Mouse (Mus musculus) kidney, postnatal 36 days (tissue): ENCODE measurements around the gene Bola1.

Experiments used
- DNase-seq, 2 experiments: peaks; one replicate each; pipeline ENCODE4 v3.0.0; 2021 to 2022; ENCODE audit warnings: mixed read lengths in 2 of 2

Gene Bola1

DNA sequence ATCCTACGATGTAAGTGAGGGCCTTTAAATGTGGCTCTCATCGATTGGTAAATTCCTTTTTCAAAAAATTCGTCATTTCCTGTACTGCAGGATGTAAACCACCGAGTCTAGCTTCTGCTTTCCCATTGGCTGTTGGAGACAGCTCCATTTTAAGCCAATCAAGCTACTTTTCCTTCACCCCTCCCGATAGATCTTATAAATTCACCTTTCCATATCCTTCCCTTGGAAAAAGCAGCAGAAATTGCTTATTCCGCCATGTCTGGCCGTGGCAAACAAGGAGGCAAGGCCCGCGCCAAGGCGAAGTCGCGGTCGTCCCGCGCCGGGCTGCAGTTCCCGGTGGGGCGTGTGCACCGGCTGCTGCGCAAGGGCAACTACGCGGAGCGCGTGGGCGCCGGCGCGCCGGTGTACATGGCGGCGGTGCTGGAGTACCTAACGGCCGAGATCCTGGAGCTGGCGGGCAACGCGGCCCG, at the start of gene Bola1, which contains the start of gene Hist2h2ab:
Gene Bola1 (minus strand): TSS at position 49 of the 470 bp plus-strand sequence.
Gene Hist2h2ab (plus strand): TSS at position 205 of the 470 bp plus-strand sequence.
- DNase-seq, result peak; percentile 75 to 89

DNA sequence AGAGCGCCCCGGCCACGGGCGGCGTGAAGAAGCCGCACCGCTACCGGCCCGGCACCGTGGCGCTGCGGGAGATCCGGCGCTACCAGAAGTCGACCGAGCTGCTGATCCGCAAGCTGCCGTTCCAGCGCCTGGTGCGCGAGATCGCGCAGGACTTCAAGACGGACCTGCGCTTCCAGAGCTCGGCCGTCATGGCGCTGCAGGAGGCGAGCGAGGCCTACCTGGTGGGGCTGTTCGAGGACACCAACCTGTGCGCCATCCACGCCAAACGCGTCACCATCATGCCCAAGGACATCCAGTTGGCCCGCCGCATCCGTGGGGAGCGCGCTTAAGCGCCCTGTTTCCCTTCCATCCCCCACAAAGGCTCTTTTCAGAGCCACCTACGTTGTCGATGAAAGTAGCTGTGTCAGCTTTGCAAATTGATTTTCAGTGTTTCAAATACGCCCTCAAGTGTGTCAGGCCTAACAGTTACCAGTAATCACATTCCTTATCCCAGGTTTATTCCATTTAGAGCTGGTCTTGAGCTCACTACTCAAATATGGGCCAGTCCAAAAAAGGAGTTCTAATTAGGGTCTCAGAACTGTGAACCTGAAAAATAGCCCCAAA, 49.4 kb upstream of the Bola1 start:
- DNase-seq, result peak in 1 of 2 experiments; percentile 15

DNA sequence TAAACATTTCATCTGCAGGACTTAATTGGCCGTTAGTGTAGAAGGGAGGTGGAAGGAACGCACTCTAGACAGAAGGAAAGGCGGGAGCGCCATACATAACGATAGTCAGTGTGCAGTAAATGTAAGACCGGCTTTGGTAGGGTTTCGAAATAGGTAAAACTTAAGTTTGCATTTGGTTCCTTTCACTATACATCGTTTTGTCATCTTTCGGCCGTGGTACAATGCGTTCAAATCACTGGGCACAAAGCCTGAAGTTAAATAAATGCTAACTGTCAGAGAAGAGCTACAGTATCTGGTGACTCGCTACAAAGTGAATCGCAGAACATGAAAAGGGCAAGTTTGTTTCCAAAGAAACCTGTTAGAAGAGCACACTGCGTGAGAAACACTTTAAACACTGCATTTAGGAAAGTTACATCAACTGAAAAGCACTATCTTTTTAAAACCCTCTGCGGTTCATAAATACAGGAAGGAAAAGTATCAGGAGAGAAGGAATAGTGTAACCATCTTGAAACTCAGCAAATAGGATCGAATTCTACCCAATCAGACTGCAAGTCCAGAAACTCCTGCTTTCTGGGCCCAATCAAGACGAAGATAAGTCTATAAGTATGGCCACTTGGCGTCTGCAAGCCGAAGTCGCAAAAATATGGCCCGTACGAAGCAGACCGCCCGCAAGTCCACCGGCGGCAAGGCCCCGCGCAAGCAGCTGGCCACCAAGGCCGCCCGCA, 48.7 kb upstream of the Bola1 start, which contains the start of gene Hist2h3b:
Gene Hist2h3b (plus strand): TSS at position 604 of the 725 bp plus-strand sequence.
- peak; percentile 79 to 87 for DNase-seq

DNA sequence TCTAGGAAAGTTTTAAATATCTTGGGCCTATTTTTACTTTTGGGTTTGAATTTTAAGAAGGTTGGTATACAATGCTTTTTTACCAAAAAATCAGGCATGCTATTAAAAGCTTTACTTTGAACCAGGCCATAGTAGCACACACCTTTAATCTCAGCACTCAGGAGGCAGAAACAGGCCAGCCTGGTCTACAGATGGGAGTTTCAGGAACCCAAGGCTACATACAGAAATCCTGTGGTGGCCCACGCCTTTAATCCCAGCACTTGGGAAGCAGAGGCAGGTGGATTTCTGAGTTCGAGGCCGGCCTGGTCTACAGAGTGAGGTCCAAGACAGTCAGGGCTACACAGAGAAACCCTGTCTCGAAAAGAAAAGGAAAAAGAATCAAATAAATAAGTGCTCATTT, 48.0 kb upstream of the Bola1 start:
- DNase-seq, result no peak

DNA sequence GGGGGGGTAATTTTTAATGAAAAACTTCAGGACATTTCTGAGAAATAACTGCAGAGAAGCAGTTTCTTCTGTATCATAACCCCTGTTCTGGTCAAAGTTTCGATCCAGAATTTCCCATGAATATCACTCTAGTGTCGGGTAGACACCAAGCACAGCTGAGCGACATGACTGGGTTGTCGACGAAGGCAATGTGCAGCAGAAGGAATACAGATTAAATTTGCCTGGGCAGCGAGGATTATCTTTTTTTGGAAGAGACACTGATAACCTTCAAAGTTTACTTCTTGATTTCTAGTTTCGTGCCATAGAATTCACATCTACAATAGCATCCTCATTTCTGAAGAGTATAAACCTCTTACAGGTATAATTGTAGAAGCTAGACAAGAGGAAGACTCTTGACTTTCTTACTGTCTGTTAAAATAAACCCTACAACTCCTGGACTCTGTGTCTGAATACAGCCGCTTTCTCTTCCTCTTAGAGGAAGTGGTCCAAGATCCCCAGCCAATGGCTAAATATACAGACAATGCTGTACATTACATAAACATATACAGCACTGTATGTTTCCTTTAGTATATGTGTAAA, 46.7 kb upstream of the Bola1 start:
- DNase-seq, result no peak

DNA sequence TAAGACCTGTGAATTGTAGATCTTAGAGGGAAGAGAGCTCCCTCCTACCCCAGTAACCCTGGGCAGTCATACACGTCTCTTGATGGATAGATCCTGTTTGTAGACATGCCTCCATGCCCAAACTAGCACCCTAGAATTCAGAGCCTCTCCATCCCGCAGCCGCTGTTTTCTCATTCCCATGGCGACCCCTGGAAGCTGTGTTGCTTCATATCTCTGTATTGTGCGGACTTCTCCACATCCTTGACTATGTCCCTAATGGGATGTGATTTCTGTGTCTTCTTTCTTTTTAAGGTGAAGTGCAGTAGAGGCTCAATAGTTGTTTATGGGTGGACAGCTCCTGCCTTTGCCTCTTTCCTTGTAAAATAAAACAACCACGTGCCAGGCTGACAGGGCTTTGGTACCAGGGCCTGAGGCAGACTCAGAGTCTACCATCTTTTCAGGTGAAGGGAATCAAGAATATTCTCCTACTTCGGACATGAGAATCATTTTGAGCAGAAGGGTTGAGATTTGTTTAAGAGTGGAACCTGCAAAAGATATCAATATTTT, 45.0 kb upstream of the Bola1 start:
- DNase-seq, result no peak

DNA sequence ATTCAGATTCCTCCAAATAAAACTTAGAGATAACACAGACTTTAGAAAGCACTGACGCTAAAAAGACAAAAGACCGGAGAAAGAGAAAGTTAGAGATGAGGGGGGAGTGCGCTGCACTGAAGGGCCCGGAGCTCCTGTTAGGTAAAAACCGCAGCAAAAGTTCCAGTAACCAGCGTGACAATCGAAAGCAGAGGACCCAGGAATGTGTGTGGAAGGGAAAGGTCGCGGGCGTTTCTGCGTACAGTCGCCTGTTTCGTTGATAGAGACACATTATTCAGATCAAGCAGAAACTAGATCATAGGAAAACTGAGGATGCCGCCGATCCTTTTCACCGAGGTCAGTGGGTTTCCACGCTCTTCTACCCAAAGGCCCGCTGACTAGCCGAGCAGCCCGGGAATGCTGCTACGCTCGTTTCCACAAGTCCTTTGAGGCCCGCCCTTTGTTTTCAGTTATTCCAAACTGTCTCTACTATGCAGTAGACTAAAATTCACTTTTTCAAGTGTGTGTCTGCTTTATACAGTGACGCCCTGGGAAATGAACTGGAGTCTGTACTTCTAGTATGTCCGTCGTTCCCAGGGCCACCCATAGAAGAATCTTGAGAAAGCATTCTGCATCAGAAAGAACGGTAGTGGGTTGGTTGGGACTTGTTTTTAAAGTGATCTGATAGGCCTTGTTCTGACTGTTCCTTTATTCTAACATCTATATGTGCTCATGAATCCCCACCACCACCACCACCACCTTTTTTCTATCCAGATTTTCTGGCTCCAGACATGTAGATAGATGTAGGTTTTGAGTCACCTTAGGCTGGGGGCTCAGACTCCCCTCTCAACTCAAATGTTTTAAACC, 44.3 kb upstream of the Bola1 start:
- DNase-seq, result peak; percentile 46 to 68

DNA sequence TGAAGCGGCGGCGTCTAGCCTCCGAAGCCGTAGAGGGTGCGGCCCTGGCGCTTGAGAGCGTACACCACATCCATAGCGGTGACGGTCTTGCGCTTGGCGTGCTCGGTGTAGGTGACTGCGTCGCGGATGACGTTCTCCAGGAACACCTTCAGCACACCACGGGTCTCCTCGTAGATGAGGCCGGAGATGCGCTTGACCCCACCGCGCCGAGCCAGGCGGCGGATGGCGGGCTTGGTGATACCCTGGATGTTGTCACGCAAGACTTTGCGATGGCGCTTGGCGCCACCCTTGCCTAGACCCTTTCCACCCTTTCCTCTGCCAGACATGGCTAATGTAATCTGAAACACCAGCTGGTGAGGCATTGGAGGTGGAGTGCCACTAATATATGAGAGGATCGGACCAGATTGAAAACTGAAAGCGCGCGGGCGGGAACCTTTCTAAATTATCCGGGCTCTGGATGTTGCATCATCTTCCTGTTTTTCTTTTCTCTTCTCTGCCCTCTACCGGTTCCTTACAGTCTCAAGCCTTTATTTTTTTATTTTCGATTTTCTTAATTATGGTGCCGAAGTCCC, 43.6 kb upstream of the Bola1 start, which contains the start of gene Hist2h4:
Gene Hist2h4 (minus strand): TSS at position 333 of the 572 bp plus-strand sequence.
- DNase-seq, result peak; percentile 94 to 97

DNA sequence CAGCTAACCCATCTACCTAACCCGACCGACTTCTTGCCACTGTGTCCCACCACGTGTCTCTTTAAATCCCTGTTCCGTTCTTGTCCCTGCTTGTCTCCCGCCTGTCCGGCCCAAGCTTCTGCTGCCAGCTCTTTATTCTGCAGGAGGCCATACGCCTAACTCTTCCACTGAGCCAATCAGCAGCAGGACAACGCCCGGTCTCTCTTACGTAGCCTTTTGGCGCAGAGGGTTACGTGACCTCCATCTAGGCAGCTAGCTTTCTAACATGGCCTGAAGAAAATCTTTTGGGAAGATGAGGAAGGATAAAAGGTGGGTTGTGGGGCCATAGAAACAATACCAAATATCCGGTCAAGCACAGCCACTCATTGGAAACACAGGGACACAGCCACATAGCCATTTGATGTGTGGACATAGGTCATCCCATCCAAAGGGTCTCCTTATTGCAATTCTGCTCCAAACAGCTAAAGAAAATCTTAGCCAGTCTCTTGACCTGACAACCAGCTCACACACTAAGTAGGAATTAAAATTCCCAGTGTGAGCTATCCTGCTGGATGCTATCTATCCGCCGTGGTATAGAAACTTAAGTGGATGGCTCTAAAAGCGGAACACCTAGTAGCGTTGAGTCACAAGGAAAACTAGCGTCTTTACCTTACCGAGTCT, 42.8 kb upstream of the Bola1 start:
- DNase-seq, result peak; percentile 84 to 89

DNA sequence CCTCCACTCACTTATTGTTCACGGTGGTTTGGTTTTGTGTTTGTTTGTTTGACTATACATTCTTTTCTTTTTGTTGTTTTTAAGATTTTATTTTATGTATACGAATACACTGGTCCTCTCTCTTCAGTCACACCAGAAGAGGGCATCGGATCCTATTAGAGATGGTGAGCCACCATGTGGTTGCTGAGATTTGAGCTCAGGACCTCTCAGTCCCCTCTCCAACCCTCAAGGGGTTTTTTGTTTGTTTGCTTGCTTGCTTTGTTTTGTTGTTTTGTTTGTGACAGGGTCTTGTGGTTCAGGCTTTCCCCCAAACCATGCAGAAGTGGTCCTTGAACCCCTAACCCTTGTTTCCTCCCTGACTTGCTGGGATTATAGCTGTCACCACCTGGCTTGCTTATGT, 42.1 kb upstream of the Bola1 start:
- no peak for DNase-seq

DNA sequence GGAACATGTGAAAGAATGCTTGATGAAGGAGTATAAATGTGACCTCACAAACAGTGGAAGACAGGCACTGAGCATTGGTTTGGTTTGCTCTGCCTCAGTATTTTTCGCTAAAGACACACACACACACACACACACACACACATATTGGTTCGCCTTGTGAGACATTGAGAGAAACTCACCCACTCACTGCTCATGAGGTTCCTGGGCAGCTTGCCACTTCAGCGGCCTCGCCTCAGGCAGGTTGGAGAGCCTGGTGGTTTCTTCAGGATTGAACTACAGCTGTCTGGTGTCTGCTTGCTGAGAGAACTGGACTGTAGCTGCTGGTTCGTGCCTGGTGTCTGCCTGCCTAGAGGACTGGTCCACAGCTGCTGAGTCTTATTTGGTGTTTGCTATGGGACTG, 40.7 kb upstream of the Bola1 start:
- DNase-seq, result no peak

DNA sequence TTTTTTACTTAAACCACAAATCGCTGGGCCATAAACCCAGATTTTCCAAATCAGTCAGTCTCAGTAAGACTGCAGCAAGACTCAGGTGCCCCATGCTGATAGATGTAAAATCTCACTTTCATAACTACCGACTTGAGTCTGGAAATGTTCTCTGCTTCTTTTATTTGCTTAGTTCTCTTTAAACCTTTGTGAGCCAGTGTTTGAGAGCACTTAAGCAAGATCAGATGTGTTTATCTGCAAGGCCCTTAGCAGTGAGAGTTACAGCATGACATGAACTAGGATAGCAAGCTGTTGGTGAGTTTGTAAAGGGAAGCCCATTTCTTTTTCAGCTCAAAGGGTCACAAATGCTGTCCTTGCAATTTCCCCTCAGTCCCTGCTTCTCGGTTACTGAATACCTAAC, 37.7 kb upstream of the Bola1 start:
- DNase-seq, result no peak

DNA sequence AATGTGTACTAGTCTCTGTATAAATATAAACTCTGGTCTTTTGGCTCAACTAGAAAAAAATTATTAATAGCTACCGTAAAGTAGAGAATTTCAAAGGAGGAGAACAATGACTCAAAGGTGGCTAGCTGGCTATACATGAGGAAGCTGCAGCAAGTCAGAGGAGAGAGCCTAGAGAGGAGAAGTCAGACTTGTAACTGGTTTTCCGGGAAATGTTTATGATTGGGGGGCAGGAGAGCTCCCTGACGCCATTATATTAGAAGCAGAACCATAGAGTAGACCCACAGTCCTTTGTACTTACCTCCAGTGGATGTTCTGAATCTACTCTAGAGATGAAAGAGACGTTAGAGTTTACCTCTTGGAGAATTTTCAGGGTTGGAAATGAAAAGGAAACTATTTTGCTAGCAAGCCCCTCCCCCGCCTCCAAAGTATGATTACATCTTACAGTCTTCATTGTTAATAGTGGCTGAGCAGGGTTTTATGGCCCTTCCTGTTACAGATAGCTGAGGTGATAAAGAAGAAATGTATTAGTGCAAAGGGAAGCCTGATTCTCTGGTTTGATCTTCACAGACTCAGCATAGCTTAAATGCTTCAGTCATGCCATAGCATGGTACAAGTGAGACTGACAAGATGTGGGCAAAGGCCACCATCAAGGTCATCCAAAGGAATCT, 36.6 kb upstream of the Bola1 start:
- DNase-seq, result no peak

DNA sequence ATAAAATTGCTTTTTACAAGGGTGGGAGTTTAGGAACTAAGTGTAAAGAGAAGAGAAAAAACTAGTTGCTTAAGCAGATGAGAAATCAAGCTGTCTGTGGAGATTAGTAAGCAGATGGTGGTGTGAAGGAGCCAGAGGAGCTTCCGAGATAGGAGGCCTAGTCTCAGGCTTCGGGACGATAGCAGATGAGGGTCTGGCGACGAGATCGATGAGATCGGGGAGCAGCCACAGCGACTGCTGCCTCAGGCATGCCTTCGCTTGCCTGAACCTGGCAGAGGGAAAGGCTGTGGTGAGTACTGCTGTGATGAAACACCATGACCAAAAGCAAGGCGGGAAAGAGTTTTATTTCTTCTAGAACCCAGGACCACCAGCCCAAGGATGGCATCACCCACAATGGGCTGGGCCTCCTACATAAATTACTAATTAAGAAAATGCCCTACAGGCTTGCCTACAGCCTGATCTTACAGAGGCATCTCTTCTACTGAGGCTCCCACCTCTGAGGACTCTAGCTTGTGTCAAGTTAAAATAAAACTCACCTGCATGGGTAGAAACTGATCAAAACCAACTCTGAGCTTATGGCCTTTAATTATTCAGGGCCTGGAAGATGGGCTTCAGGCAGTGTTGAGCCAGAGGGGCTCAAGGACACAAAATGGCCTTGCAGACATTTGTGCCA, 35.3 kb upstream of the Bola1 start:
- no peak for DNase-seq

DNA sequence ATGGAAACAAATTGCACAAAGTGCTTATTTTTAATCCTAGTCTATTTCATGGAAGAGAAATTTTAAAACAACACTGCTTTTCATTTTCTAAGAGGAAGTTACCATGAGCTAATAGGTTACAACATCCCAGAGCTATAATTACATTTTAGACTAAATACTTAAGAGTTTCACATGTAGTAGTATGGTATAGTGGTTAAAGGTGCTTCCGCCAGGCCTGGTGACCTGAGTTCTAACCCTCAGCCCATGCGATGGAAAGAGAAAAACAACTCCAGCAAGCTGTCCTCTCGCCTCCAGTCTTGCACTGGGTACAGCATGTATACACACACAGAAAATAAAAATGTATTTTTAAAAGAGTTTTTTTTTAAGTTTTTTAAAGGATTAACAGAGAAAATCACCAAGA, 32.3 kb upstream of the Bola1 start:
- no peak for DNase-seq

DNA sequence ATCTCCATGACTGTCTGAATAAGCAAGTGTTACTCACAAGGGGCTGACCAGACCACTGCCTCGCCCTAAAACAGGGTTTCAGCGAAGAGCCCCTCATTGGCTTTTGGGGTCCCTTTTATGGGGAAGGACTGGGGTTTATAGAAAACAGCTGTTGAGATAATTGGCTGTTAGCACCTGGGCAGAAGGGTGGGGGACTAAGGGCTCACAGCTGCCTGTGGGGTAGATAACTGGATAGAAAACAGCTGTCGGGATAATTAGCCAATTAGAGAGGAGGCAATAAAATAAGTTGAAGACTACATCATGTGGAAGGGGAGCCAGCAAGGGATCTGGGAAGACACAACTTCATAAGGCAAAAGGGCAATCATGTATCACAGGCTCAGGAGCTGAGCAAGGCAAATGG, 31.4 kb upstream of the Bola1 start:
- DNase-seq, result no peak

DNA sequence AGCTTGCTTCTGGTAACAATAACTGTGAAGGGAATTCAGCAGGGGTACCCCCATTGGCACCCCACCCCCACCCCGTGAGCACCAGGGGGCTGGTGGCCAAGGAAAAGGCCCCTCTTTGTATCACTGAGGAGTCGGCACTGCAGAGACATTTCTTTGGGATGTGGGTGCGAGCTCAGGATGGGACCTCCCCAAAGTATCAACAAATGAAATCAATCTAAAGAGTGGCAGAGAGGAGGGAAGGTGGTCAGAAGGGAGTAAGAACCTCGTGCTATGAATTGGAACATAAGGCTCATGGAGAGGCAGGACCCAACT, 29.5 kb upstream of the Bola1 start:
- no peak for DNase-seq

DNA sequence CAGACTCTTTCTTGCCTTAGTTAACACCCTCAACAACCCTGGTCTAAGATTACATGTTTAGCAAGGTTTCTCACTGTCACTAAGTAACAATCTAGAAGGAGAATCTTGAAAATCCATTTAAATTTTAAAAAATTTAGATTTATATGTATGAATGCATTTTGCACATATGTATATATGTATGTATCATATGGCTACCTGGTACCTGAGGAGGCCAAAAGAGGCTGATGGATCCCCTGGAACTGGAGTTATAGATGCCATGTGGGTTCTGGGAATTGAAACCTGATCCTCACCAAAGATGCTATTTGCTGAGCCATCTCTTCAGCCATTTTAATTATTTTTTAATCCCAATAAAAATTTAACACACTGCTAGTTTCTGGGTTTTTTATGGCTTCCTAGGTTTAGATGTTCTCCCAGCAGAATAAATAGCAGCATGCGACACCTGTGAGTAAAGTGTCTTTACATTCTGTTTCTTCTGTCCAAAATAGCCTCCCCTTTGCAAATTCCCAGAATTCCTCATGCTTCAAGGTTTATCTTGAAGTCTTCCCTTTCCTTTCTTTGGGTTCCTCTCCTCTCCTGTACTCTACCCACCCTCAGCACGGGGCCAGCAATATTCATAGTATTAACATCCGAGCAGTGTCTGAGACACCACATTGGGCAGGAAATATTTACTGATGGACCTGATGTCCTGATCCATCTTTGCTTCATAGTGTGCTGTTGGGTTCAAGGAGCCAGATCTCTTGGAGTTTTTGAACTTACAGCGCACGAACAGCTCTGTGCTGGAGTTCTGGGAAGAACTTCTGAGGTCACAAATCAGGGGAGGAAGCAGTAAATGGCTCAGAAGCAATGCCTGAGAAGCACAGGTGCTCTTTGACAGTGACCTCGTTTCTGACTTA, 28.9 kb upstream of the Bola1 start:
- no peak for DNase-seq

DNA sequence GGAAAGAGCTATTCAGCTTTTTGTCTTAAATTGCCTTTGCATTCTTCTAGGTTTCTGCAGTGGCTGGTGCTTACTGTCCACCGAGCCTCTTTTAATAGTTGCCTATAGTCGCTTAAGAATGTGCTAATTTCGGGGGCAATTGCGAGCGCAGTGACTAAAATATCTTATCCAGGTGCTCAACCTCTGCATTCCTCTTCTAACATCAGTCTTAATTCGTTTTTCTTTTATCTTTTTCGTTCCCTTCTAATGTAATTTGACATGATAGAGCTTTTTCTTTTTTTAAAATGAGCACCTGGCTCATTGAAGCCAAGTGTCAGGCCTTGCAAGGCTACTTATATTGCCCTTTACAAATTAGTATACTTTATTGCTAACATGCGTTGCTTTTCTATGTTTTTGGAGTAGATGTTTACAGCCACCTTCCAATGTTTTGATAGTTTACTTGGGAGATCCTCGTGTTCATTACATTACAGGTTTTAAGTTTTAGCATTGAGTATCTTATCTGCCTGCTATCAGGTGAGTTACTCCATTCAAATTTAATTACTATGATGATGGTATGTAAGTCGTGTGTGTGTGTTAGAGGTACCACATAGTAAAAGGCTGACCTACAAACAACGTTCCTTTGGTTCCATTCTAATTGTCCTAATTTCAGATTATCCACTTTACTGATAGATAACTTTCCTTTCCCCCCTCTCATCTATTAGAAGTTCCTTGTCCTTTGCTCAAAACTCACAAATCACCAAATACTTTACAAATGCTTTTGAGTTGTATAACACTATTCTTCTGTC, 28.0 kb upstream of the Bola1 start:
- DNase-seq, result no peak
